Mouse (Mus musculus): ENCODE data around the gene Smarce1.
A peak's percentile ranks its signal among the peaks of the same experiment; 100 is the strongest.

Gene Smarce1

DNA sequence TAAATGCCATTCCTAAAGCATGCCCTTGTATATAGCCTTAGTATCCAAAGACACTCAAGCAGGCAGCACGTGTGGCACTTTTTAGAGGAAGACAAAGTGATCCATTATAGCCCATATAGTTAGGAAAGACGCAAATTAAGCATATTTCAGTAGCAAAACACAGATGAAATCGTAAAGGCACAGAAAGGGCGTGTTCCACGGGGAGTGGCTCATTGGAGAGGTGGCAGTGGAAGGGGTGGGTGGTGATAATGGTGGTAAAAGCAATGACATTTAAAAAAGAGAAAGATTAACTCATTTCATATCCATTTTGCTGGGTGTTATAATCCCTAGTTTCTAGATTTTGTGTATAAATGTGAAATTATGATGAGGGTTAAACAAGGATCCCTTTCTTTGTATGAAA lies 4.5 kb downstream of the Smarce1 start:
- DNase-seq: no peak

DNA sequence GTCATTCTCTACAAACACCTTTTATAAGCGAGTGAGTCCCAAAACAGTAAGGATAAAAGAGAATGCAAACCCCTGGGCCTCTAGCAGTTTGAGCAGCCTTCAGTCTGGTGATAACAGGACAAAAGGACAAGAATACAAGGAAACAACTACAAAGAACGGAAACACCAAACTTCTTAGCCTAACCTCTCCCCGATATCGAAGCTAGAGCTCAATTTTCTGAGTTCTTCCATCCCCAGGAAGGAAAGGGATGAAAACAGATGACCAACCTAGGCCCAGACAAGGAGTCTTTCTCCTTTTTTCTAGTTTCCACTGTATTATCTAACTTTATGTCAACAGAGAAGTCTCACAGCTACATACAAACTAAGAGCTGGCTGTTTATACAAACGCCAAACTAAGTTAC lies 7.5 kb downstream of the Smarce1 start:
- DNase-seq: no peak

DNA sequence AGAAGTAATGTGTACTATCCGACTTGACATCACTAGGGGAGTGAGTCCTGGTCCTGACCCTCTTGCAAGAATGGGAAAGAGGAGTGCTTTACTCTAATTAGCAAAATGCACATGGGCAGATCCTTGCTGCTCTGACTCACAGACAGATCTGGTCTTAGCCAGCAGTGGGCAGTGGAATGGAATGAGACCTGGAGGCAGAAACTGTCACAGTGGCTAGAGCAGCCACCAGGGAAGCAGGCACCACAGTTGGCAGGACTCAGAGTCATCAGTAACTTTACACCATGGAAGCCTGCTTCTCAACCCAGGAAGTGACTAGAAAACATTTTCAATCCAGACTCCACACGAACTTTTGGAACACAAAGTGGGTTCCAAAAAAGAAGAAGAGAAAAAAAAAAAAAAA lies 9.0 kb downstream of the Smarce1 start:
- no peak for DNase-seq

DNA sequence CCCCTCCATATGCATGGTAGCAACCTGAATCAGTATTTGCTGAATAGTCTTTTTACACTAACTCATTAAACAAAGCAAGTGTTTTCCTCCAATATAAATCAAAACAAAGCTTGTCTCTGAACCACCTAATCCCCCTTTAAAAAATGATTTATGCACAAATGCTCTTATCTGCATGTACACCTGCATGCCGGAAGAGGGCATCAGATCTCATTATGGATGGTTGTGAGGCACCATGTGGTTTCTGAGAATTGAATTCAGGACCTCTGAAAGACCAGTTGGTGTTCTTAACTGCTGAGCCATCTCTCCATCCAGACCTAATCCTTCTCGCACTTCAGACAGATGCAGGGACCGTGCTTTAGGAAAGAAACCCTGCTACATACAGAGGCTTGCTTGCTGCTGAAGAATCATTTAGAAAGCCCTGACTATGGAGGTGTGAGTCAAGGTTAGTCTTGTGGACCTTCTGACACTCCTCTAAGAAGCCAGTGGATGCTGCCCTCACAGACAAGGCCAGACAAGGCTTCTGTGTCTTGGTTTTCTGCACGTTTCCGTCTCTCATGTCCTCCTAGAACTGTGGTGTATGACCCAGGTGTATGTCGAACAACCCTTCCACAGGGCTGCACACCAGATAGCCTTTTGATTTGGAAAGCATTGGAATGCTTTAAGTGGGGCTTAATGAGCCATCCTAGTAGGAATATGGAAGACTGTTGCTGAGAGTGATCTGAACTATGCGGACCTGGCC lies 13.4 kb downstream of the Smarce1 start:
- no peak for DNase-seq

DNA sequence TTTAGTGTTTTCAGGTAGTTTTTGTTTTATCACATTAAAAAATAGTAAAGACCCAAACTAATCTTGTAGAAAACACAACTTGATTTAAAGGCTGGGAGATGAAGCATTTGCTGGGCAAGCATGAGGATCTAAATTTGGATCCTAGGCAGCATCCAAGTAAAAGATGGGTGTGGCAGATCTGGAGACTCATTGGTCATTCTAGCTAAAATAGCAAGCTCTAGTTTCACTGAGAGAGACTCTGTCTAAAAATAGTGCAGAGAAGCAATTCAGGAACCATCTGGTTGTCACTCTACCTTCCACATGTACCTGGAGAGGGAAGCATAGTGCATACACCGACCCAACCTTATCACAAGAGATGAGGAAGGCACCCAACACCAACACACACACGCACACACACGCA lies 14.6 kb downstream of the Smarce1 start:
- no peak for DNase-seq

DNA sequence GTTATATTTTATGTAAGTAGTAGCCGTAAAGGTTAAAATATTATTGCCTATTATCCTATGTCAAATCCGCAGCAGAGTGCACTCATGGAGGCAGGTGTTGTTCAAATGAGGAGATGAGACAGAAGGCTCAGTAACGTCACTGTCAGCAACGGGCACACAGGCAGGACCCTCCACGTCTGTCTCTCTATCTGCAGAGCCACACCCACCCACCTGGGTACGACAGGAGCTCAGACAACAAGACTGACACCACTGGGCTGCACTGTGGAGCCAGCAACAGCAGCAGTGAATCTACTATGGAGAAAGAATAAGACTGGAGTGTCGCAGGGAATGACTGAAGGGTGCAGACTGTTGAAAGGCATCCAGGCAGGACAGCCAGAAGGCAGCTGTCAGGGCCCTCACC lies 18.1 kb downstream of the Smarce1 start:
- DNase-seq: no peak

DNA sequence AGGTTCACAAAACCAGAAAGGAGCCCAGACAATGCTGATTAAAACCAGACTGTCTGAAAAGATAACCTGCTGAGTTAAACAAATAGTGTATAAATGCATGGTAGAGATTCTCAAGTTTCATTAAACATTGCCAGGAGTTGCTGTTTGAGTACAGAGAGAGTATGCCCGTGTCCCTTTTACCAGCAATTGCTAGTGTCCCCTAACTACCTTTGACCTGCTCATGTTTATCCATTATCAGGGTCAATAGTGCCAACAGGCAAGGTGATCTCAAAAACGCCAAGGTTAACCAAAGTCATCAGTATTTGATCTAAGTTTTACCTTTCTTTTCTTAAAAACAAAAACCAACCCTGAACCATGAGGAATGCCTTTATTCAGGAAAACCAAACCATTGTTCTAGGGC lies 18.9 kb downstream of the Smarce1 start:
- no peak for DNase-seq

DNA sequence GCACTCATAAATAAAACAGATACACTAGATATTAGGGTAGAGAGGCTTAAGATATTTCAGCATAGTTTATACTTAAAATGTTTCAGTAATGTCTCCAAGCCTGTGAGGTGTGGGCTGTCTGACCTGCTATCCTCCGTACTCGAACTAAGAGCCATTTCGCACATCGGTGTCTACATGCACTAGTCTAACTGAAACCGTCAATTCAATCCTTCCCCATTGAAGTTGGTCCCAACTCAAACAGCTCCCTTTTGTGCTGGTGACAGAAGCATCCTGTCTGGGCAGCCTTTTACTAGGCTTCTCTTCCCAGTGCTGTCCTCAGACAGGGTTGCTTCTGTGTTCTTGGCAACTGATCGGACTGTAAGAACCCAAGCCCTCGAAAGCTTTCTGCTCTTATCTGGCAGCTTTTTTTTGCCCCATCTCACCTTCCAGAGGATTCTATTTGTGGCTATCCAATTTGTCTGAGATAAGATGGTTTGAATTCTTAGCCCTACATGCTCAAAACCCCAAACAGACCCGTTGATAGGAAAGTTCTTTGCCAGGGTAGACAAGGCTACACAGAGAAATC lies 22.6 kb downstream of the Smarce1 start:
- peak in 1 of 2 experiments; percentile 21 for DNase-seq

DNA sequence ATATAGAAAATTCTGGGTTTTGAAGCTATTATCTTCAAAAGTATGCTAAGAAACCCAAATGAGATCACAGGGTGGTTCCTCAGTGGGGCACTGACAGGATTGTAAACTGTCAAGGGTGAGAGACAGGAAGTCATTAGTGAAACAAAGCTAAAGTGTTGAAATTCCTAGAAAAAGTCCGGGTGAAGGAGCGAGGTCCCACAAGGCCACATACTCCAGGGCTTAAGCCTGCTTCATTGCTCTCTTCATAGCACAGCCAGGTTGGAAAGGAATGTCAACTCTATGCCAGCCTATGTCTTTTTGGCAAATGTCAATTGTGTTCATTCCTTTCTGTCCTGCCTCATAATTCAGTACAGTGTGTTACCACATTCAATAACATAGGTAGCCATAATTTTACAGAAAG lies 23.4 kb downstream of the Smarce1 start:
- no peak for DNase-seq

DNA sequence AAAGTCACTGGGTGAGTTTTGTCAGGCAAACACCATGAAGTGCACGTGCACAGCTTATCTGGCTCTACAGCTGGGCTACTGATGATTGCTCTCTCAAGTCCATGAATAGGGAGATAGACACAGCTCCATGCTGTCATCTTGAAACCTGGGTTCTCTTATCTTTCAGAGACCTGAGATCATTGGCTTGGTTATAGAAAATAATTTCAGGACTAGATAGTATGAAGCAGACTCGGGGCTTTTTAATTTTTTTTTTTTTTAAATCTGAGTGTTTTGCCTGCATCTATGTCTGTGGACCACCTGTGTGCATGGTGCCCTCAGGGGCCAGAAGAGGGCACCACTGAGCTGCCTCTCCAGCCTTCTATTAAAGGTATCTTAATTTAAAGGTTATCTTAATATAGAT lies 23.9 kb downstream of the Smarce1 start:
- DNase-seq: peak; percentile 60 to 70

DNA sequence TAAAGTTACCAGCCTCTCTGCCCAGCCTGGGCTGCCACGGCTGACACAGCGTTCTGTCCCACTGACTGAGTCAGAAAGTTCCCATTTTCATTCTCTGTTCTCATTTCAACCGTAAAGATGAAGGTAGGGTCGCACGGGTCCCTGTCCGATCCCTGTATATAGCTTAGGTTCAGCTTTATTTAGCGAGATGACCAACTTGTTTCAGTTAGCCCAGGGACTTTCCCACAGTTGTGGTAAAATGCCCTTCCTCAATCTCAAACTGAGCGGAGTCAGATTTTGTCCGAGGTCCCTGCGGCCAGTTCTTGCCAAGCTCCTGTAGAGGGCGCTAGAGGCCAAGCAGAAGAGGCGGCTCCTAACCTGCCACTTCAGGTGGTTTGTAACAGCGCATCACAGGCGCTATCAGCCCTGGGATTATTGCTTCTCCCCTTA lies 41.6 kb downstream of the Smarce1 start:
- DNase-seq: peak; percentile 77 to 84

DNA sequence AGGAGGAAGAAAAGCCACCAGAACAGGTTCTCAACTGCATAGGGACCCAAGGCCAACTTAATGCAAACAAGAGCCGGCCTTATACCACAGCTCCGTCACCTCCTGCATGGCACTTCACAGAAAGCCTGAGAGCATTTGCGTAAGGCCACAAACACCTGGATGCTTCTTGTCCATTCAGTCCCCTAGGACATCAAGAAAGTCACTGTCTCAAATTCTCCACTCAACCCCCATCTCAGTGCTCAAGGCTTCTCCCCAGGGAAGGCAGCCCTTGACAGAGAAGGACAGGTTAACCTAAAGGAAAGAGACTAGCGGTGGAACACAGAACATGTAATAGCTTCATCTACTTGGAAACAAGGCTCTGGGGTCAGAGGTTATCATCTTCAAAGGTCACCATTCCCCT lies 43.5 kb downstream of the Smarce1 start:
- no peak for DNase-seq

DNA sequence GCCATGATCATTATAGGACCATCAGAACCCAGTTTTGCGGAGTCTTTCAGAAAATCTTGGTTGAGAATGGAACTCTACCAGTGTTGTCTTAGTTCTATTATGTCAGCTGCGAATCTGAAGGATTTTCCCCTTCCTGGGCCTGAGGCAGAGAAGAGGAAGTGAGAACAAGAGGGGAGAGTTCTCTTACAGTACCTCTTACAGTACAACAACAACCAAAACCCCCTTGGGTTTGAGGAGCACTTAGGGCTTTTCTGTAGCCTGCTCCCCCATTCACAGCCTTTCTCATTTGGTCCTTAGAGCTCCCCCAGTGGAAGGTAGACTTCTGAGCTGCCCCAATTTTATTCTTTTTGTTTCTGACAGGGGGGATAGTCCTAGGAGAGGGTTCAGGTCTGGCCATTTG lies 44.0 kb downstream of the Smarce1 start:
- no peak for DNase-seq

DNA sequence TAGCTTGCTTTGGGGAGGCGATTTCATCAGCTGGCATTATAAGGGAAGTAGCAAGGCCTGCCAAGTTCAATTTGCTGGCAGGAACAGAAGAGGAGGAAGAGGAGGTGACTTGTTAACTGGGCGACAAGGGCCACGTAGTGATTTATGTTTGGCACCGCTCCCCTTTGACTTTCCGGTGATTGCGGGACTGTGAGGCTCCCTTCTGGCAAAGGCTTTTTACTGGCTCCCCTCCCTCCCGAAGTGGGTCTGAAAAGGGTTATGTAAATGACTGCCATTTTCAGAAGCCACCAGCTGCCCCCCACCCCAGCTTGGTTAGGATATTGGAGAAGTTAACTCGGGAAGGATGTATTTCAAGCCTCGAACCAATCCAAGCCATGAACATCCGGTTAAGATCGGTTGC lies 48.2 kb downstream of the Smarce1 start:
- DNase-seq: no peak

DNA sequence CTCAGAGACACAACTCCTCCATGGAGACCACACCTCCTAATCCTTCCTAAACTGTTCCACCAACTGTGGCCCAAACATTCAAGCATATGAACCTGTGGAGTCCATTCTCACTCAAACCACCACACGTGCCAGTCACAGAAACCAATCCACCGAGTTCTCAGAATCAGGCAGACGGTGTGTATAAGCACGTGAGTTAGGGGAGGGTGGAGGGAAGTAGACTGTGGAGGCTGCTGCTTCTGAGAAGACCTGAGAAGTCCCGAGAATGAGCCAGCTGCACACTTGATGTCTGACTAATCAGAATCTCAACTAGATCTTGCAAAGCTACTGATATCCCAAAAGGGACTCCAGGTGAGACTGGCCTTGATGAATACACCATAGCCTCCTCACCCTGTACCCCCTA lies 50.7 kb downstream of the Smarce1 start:
- no peak for DNase-seq

DNA sequence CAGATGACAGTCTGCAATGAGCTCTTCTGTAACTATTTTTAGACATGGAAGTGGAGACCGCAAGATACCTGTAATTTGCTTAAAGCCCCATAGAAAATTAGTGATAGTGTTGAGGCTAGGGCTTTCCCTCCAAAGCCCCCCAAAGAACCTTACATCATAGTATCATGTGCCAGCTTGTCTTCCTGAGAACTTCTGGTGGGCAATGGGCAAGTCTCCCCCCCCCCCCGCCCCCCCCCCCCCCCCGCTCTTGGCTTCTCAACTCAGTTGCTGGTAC lies 53.0 kb downstream of the Smarce1 start:
- DNase-seq: no peak

DNA sequence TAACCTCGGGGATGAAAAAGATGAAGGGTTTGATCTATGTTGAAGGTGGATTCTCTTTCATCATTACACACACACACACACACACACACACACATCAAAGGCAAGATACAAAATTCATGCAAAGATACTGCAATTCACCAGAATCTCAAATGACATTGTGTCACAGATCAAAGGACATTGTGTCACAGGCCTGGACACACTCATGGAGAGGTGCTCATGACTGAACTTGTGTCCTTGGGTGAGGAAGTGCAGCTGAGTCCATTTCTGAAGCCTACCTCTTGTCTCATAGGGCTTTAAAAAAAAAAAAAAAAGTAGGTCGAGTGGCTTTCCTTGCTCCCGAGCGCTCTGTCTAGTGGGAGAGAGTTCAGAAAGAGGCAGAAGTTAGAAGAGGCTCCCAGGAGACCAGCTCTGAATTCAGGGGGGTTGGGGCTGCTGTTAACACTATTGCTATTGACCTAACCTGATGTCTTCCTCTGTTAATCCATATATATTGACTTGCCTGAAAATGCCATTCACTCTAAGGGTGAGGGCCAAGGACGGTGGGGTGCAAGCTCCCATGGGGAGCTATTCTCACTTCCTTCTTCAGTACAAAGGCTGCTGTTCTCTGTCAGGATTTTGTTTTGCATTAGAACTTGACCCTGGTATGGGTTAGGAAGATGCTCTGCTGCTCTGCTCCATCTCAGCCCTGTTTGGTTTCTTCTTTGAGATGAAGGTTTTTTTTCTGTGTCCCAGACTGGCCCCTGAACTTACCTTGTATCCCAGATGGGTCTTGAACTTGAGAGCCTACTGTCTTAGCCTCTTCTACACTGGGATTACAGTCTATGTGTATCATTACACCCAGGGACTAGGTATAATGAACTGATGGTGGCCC lies 53.5 kb downstream of the Smarce1 start:
- no peak for DNase-seq

DNA sequence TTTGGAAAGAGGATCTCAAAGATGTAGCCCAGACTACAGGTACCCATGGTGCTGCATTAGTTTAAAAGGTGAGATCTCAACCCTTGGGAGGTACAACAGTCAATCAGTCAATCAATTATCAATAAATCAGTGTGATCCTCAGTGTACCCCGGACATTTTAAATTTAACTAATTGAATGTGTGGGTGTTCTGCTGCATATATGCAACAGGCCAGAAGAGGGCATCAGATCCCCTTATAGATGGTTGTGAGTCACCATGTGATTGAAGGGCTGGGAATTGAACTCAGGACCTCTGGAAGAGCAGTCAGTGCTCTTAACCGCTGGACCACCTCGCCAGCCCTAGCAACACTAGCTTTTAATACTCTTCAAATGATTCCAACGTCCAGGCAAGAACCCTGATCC lies 58.8 kb downstream of the Smarce1 start:
- DNase-seq: no peak

DNA sequence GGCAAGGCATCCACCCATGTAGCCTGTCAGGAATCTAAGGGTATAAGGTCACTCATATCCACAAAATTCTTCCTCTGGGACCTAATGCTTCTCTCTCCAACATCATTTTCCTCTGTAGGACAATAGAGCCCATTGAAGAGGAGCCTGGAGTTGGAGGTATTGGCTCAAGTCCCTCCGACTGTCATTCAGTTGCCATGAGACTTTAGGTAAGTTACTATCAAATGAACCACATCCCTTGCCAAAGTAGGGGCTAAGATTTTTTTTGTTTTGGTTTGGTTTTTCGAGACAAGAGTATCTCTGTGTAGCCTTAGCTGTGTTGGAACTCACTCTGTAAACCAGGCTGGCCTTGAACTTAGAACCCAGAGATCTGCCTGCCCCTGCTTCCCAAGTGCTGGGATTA lies 59.4 kb downstream of the Smarce1 start:
- no peak for DNase-seq

DNA sequence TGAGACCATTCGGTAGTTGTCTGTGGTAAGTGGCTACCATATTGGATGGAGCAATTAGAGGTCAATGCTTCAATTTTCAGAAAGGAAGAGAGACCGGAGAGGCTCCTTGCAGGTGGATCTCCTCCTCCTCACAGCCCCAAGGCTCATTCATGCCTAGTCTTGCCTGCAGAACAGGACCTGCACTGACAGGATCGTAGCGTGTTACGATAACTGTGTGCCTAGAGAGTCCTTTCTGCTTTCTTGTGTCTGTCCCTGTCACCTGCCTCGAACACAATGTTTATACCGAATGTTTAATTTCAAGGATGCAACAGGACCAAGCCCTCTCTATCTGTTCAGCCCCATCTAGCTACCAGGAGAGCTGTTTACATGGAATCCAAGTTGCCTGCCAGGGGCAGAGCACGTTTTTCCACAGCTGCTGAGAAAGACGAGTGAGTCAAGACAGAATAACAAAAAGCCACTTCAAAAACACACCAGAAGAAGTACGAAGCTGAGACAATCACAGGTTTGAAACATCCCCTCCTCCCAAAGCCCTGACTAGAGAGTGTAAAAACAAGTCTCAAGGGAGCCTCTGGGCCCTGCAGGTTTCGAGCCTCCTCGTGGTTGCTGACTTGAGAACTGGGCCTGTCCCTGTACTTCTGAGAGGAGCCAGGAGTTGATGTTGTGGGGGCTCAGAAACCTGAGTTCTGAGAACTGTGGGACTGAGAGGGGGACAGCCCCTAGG lies 60.1 kb downstream of the Smarce1 start:
- no peak for DNase-seq

DNA sequence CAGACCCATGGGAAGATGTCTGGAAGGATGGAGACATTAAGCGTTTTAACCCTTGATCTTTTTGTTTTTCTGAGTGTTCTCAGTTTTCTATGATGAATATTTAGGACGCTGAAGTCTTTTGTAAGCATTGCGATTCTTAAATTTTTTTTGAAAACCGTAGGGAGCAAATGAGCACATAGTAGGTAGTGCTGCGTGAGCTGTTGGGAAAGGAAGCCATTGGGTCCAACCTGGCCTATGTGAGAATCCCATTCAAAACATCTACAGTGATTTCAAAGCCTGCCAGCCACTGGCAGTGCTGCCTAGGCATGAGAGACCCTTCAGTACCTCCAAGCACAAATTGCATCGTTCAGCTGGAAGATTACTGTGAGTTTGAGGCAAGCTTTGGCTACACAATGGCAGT lies 60.8 kb downstream of the Smarce1 start:
- DNase-seq: no peak

DNA sequence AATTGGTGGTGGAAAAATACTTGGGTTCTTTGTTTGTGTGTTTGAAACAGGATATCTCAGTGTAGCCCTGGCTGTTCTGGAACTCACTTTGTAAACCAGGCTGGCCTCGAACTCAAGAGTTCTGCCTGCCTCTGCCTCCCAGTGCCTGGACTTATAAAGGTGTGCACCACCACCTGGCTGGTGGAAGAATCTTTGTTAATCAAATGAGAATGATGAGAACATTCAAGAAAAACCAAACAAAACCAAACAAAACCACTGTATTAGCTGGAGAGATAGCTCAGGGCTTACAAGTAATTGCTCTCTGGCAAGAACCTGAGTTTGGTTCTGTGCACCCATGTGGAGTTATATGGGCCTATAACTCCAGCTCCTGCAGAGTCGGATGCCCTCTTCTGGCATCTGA lies 61.4 kb downstream of the Smarce1 start:
- DNase-seq: no peak

DNA sequence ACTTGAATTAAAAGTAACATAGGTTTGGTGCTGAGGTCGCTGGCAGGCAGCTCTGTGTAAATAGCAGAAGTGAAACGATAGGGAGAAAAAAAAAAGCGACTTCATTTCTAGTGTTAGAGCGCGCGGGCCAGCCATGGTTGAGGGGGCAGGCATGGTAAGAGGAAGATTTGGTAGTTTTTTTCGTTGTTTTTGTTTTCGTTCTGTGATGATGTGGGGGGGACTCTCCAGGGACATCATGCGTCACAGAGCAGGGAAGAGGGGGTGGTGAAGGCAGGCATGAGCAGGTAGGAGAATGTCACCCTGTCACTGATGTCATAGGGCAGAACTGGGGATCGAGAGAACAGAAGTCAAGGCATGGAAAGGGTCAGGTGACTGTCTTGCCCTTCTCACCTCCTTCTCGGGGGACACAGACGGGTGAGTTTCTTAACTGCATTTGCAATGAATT lies 62.8 kb downstream of the Smarce1 start:
- DNase-seq: no peak

DNA sequence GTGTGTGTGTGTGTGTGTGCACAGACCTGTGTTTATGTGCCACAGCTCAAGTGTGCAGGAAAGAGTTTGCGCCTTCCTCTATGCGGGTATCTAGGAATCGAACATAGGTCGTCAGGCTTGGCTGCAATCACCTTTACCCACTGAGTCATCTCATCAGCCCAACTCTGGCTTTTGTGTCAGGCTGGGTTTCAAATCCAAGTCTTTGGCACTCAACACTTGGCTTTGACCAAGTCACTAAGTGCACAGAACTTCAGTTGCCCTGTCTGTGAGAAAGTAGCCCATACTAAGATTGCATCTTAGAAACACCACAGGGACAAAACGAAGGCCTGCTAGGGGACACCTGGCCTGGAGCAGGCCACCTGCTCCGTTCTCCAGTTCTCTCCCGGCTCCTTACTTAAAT lies 63.2 kb downstream of the Smarce1 start:
- no peak for DNase-seq

Measured in cerebellum, postnatal 10 days (tissue).